Mouse (Mus musculus) gastrocnemius, postnatal 14 days (tissue): ENCODE measurements around the gene Gdnf. TPM values are rescaled to one million over a fixed set of nuclear protein-coding genes. Genes with fewer than 3 reads are reported as not detected.

Source experiments
- DNase-seq: peaks from one replicate; pipeline ENCODE4 v3.0.0; 2021; ENCODE audit warnings: mixed read lengths
- intact Hi-C: fragments of 180-260 bp; cut with DNase I; formaldehyde crosslinking; loops from one replicate; pipeline ENCODE4 v1.15.1; 2025; ENCODE audit warnings: low total_unique reads
- long read RNA-seq, 2 experiments: library from polyadenylated mRNA; stranded (forward); transcript quantifications; one replicate each; pipeline ENCODE4 v2.0.0; 2021
- total RNA-seq, 2 experiments: library from RNA; stranded (reverse); gene quantifications; 2 replicates each; pipeline ENCODE4 v1.2.3; 2021

Gene Gdnf
- under 1 TPM; 0.51 to 0.57 TPM for total RNA-seq
- long read RNA-seq, experiment 1 = 0 reads
- long read RNA-seq, experiment 2, partial matches to known transcripts = 0 of 1 reads
- long read RNA-seq, experiment 2, other reads (novel, unspliced or antisense) = 1 of 1 reads

GRCm38 (mm10) chr15:7810556-7811252 lies at the start of gene Gdnf:
Gdnf (plus strand) TSS chr15:7810846.
- DNase-seq = no peak

DNA sequence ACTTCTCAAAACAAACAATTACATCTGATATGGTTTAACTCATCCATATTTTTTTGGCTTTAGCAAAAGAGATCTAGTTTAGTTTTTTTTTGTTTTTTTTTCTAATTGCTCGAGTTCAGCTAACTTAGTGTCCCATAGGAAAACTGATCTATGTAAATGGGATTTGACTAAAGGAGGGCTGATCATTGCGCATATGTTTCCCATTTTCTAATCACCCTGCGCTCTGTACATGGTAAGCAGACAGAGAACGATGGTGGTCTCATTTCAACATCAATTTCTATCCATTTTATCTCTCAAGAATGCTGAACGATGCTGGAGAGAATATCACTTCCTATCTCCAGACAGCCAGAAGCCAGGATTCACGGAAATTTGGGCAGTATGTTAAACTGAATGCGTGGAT lies 43.5 kb upstream of the Gdnf start:
- intact Hi-C loops = no loop called here
- no peak for DNase-seq

More at GRCm38 (mm10) chr15:7810556-7811252, at the start of gene Gdnf:
- intact Hi-C loops = no loop called here

- intact Hi-C loops = no loop called here
- no peak for DNase-seq
Observed at GRCm38 (mm10) chr15:7772983-7773382, 37.7 kb upstream of the Gdnf start.

DNA sequence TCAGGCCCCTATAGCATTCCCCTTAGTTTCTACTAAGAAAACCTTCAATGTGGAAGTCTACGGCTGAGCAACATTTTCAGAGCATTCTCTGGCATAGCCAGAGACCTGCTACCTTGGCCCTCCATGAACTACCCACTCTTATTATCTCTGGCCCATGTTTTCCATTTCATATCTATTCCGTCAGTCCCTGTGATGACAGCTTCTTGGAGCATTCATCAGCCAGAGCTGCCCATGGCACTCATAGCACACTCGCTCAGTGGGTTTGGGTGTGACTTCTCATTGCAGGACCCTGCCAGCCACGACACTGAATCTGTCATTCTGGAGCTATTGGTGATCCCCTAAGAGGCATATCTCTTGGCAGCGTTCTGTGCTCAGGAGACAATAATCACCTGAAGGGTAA lies 29.1 kb upstream of the Gdnf start:
- no peak for DNase-seq
- intact Hi-C loops = no loop called here

- intact Hi-C loops = loop anchor here (2.0 kb wide), 1 partner anchor 349 kb away; no protein-coding TSS in a partner anchor
- no peak for DNase-seq
Observed at GRCm38 (mm10) chr15:7809841-7810391, 730 bp upstream of the Gdnf start.

- no peak for DNase-seq
- intact Hi-C loops = no loop called here
Observed at GRCm38 (mm10) chr15:7811253-7811625, 593 bp downstream of the Gdnf start.

- intact Hi-C loops = no loop called here
- DNase-seq = no peak
Observed at GRCm38 (mm10) chr15:7811856-7812733, 1.4 kb downstream of the Gdnf start.

DNA sequence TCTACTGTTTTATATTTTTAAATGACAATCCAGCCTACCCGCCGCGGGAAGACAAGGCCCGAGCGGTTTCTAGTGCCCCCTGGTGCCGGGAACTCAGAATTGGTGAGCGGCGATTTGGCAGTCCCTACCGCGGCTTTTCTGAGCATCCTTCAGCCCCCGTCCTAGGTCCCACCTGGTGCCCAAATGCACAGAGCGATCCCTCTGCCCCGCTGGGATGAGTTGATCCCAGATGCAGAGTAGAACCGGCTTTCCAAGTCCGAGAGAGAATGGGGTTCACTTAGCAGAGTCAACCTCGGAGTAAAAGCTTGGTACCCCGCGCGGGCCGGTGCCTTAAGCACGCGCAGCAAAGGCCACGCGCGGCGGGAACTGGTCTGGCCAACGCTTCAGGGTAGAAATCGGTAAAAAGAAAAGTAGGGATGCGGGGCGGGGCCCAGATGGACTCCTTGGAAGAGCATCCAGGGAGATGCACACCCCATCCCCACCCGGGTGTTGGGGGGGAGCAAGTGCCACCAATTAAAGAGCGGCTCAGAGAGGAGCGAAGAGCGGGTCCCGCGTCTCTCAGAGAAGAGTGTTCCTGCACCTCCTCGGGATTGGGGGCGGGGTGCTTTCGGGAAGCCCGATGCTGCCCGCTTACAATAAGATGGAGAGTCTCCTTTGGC lies 2.4 kb downstream of the Gdnf start:
- DNase-seq = peak; percentile 72
- intact Hi-C loops = no loop called here

- DNase-seq = no peak
- intact Hi-C loops = no loop called here
Observed at GRCm38 (mm10) chr15:7813531-7814370, 3.1 kb downstream of the Gdnf start.

GRCm38 (mm10) chr15:7814371-7814680 lies 3.7 kb downstream of the Gdnf start:
- no peak for DNase-seq
- intact Hi-C loops = no loop called here

GRCm38 (mm10) chr15:7814917-7815316 lies 4.3 kb downstream of the Gdnf start:
- intact Hi-C loops = no loop called here
- DNase-seq = no peak

GRCm38 (mm10) chr15:7815521-7815944 lies 4.9 kb downstream of the Gdnf start:
- intact Hi-C loops = no loop called here
- no peak for DNase-seq

DNA sequence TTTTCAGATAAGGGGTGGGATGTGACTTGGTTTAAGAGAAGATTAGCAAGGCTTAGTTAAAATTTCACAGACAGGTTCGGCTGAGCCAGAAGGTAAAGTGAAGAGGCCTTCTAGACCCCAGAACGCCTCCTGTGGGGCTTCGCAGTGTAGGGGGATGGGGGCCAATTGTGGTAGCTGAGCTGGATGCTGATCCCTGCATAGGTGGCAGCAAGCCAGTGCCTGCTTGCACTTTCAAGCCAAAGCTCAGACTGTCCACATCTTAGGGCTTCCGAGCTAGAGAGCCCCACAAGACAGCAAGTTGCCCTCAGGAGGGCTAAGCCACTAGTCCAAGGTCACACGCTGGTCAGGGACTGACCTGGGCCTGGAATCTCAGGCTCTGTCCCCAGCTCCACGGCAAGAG lies 13.2 kb downstream of the Gdnf start:
- intact Hi-C loops = no loop called here
- no peak for DNase-seq

DNA sequence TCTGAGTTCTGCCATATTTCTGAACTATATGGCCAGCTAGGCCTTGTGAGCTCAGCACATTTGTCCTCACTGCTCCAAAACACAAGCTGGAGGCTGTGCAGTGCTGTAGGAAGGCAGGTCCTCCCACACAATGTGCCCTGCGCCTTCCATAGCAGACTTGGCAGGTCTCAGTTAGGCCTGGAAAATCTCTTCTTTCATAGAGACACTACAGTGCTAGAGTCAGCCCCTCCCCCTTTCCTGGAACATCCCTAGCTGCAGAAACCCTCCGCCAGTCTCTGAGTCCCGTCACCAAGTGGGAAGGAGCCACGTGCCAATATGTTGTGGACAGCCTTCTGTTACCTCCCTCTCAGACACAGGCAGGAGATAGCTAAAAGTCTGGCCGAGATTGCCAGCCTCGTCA lies 14.9 kb downstream of the Gdnf start:
- DNase-seq = no peak
- intact Hi-C loops = no loop called here

DNA sequence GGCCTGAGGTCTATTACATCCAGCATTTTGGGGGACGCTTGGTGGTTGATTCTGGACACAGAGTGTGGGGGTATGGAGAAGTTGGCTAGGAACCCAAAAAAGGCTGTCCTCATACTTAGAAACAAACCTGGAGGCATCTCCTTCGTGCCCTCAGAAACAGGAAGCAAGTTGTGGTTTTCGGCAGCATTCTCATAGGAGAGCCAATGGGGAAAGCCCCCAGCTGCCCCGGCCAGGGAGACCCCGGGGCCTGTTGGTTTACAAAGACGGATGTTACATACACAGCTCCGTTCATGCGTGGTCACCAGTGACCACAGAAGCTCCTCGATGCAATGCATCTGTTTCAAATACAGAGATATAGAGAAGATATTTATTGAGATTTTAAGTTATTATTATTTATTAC lies 24.8 kb downstream of the Gdnf start:
- DNase-seq = no peak
- intact Hi-C loops = no loop called here

DNA sequence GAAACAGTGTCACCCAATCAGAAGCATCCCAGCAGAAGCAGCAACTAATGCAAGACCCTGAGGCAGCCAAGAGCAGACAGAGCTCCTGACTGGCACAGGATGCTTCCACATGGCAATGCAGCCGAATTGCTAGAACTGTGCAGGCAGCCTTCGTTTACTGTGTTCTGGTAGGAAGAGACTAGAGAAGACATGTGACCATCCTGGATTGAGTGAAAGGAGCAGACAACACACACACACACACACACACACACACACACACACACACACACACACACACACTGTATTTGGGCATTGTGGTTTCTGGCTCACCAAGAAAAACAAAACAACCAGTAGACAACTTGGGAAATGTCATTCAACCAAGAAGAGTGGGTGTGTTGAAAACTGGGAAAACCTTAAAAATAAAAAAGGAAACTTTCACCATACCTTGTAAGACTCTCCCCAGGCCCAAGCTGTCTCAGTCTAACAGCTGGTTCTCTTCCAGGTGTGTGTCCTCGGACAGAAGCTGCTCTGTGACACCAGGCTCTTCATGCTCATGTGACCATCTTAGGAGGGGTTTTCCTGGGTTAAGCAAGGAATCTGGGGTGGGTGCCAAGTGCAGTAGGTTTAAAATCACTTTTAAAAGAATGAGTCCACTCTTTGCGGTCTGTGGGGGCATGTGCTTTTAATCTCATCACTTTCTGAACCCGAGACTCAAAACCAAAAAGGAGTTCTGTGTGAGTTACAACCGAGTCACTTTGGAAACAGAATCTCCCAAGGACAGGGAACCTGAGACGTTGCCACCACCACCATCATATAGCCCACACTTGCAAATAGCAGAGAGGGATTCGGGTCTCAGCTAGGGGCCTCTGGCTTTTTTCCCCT lies 27.6 kb downstream of the Gdnf start:
- no peak for DNase-seq

DNA sequence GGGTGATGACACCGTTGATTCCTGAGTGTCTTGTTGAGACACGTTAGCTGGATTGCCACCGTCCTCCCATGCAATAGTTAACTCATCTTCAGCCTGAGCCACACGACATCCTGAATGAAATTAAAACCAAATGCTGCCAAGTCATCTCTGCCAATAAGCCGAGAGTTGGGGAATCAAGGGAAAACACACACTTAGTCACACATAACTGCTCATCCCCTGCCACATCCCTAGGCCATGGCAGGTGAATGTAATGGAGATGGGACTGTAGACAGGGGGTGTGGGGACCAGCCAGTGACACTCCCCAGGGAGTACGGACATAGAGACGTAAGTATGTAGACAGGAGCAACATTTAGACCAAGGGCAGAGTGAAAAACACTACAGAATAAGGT lies 28.3 kb downstream of the Gdnf start:
- intact Hi-C loops = no loop called here
- no peak for DNase-seq

More for the DNA sequence above, 27.6 kb downstream of the Gdnf start:
- intact Hi-C loops = no loop called here

DNA sequence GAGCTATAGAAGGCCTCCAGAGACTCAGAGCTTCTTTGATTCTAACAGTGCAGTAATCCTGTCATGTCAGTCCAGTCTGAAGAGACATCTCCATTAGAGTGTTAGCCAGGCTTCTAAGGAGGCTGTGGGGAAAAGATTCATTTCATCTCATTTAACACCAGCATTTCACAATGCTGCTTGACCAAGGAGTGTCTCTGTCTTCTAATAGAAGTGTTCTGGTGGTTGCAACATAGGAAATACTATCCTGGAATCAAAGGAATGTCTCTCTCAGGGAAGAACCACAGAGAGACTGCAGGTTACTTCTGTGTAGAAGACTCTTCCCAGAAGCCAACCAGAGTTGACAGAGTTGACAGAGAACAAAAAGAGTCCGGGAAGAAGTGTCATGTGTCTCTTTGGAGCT lies 31.0 kb downstream of the Gdnf start:
- intact Hi-C loops = no loop called here
- DNase-seq = no peak
